Mouse (Mus musculus) frontal cortex, postnatal 14 days (tissue): ENCODE data around the gene A430078G23Rik.

Source experiments
- DNase-seq, 2 experiments: peaks; one replicate each; pipeline ENCODE4 v3.0.0; 2022; ENCODE audit warnings: low spot score in 2 of 2

The A430078G23Rik gene

DNA sequence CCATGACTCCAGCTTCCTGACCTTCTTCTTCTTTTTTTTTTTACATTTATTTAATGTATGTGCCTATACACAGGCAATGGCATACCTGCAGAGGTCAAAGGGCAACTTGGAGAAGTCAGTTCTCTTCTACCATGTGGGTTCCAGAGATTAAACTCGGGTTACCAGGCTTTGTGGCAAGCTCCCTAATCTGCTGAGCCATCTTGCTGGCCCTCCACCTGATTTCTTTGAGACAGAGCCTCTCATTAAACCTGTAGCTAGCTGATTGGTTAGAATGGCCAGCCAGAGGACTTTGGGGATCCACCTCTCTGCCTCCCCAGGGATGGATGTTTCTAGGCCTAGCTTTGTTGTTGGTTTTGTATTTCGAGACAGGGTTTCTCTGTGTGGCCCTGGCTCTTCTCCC lies 57.9 kb downstream of the A430078G23Rik start:
- no peak for DNase-seq

DNA sequence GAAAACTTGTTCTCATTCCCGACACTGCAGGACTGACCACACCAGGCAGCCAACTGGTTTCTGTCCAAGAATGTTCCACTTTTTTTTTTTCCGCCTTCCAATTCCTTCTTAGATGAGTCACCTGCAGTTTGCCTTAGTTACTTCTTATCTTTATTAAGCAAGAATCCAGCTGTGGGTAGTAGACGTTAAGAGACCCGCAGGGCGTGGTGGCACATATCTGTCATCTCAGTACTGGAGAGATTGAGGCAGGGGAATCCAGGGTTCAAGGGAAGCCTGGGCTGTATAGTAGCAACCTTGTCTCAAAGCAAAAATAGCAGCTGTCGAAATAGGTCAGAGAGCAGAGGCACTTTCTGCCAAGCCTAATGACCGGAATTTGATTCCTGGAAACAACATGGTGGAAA lies 58.7 kb downstream of the A430078G23Rik start:
- no peak for DNase-seq

GRCm38 (mm10) chr8:3412816-3413215 lies 59.6 kb downstream of the A430078G23Rik start:
- DNase-seq: no peak

GRCm38 (mm10) chr8:3414639-3415190 lies 61.5 kb downstream of the A430078G23Rik start:
- no peak for DNase-seq

DNA sequence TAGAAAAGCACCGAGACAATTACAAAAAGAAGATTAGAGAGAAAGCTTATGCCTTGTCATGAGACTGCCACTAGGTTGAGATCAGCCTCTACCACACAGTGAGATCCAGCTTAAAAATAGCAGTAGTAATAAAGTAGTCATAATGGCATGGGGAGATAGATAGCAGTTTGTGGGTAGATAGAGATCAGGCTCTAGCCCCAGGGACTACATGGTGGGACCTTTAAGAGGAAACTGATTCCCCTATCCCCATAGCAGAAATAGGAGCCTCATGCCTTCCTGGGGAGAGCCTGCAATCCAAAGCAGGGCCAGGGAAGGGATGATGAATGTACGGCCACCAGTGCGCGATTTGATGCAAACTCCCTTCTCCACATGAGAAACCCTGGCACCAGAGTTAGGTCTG lies 62.0 kb downstream of the A430078G23Rik start:
- no peak for DNase-seq

DNA sequence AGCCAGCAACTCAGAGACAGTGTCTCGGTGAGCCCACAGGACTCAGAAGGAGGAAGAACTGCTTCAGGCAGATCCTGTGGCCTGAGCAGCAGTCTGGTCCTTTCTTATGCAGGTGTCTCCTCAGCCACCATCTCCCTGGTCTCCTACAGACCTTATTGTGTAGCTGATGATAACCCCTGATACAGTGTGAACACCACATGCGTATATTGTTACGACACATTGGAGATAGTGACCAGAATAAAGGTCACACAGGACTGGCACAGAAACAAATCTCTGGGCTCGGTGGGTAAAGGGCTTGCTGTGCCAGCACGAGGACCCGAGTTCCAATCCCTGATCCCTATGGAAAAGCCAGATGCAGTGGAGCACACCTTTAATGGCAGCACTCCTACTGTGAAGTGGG lies 62.4 kb downstream of the A430078G23Rik start:
- no peak for DNase-seq

DNA sequence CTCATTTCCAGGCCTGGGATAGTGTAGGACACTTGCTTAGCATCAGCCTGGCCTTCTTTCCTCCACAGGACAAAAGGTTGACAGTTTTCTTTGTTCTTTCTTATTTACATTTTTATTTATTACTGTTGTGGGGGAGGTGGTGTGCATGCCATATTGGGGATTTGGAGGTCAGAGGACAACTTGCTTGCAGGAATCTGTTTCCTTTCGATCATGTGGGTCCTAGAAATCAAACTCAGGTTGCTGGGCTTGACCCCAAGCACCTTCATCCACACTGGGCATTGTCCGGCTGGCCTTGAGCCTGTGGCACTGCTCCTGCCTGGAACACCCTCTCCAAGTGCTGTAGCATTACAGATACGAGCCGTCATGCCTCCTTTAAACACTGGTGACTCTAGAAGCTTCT lies 63.6 kb downstream of the A430078G23Rik start:
- DNase-seq: no peak

GRCm38 (mm10) chr8:3417455-3417854 lies 64.2 kb downstream of the A430078G23Rik start:
- no peak for DNase-seq

- no peak for DNase-seq
Observed at GRCm38 (mm10) chr8:3418101-3418500, 64.9 kb downstream of the A430078G23Rik start.

DNA sequence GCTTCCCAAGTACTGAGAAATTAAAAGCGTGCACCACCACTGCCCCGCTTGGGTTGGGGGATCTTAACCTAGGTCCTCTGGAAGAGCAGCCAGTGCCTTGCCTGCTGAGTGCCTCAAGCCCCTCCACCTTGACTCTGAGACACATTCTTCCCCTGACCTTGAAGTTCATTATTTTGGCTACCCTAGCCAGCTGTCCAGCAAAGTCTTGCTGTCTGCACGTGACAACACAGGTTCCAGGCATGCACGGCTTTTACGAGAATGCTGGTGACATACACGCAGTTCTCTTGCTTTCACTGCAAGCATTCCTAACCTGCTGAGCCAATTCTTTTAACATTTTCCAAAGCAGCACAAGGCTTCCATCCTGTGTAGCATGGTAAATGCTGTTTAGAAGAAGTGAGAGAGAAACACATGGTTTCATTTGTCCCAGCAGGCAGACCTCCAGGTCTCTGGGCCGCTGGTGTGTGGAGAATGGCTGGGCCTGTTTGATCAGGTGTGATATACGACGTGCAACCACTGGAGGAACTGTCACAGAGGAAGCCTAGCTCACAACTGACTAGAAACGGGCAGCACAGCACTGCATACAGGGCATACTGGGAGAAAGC lies 67.0 kb downstream of the A430078G23Rik start:
- DNase-seq: no peak

GRCm38 (mm10) chr8:3421507-3421906 lies 68.3 kb downstream of the A430078G23Rik start:
- DNase-seq: no peak

DNA sequence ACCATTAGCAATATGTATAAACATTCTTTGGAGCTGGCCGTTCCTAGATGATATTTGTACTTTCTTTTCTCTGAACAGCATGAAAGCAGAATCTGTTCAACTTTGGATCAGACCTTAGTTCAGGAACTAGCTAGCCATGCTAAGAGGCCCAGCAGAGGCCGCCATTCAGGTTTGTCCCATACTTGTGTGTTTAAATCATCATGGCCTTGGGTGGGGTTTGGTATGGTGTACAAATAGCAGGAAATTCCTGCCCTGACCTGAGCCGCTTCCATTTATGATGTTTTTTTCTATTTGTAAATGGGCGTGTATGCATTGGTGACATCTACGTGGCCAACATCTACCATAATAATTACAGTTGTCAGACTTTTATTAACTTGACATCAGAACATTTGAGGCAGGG lies 72.0 kb downstream of the A430078G23Rik start:
- no peak for DNase-seq

GRCm38 (mm10) chr8:3426211-3426610 lies 73.0 kb downstream of the A430078G23Rik start:
- DNase-seq: no peak

DNA sequence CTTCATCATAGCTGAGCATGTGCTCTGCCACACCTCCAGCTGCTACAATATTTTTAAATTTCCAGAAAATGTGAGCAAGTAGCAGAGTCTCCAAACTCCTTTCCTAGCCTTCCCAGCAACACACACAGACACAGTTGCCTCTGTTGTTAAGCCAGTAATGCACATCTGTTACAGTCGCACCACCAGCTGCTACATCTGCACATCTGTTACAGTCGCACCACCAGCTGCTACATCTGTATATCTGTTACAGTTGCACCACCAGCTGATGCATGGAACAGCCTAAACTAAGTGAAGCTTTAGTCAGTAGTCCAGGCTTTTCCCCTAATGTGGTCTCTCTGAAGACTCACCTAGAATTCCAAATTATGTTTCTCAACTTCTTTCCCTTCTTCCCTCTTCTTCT lies 75.2 kb downstream of the A430078G23Rik start:
- no peak for DNase-seq

GRCm38 (mm10) chr8:3429966-3430365 lies 76.8 kb downstream of the A430078G23Rik start:
- DNase-seq: no peak

- no peak for DNase-seq
Observed at GRCm38 (mm10) chr8:3431113-3431512, 77.9 kb downstream of the A430078G23Rik start.

DNA sequence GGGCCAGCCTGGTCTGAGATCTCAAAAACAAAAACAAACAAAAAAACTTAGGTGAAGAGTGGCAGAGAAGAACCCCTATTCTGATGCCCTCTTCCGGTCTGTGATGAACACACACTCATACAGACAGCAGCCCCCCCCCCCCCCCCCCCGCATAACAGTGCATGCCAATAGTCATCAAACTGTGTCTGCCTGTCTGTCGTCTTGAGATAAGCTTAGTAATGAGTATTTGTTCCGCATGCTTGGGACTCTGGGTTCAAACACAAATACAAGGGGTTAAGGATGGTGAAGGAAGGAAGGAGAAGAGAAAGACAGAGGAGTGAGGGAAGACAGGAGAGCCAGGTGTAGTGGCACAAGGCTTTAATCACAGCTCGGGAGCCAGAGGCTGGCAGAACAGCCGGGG lies 83.3 kb downstream of the A430078G23Rik start:
- no peak for DNase-seq

DNA sequence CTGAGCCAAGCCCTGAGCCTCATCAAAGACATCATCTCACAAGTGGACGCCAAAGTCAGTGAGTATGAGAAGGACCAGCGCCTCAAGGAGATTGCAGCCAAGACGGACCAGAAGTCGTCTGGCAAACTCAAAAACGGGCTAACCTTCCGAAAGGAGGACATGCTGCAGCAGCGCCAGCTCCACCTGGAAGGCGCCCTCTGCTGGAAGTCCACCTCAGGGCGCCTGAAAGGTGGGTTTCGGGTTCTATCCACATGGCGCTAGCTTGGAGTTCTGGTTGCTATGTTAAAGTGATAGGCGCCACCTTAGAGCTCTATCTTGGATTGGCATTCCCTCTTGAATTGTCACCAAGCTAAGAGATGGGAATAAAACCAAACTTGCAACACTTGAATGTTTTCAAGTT lies 86.3 kb downstream of the A430078G23Rik start:
- DNase-seq: no peak
